Mouse (Mus musculus) pancreas, adult 10 weeks (tissue): ENCODE measurements around the gene Olfr1200. TPM values are rescaled to one million over a fixed set of nuclear protein-coding genes. Genes with fewer than 3 reads are reported as not detected.

Experiments used
- polyA plus RNA-seq: library from polyadenylated mRNA; stranded (reverse); fragments of 350-450 nt; fragmentation: Illumina TruSeq; extraction: RNeasy Lipid Tissue Mini Kit (QIAGEN cat#74804); gene quantifications from one replicate; pipeline ENCODE4 v1.2.3, GENCODE M21; 2015; ENCODE audit warnings: low read depth, low replicate concordance; ENCODE audit not compliant: insufficient read depth

Gene Olfr1200
- polyA plus RNA-seq = not detected

DNA sequence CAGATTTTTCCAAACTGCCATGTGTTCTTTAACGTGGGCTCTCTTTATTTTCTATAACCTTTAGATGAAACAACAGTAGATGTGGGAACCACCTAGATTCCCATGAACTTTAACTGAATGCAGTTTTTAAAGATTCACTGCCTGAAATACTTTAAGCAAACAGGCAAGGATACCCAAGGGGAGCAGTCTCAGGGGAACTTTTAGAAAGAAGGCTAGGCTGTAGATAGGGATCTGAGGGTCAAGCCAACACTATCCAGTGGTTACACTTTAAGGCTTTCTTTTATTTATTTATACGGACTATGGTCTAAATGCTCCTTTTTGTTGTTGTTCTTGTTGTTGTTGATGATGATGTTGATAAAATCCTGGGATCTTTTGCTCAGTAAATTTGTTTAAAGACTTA is at the start of gene Olfr1200:
Gene Olfr1200 (minus strand): TSS at position 101 of the 400 bp plus-strand sequence.

DNA sequence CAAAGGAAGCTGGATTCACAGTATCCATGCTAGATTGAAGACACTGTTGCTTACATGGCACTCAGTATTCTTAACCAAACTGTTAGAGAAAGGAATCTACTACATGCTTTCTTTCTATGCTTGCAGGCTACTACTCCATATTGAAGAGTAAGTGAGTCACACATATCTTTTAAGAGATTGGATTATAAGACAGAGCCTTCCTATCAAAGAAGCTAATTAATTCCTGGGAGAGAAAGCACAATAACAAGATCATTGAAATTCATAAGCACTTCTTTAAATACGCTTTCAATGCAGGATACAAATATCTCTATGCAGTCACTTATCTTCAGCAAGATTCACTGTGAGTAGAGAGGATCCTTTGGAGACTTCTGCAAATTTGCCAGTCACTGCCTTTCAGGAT is 43.9 kb upstream of the Olfr1200 start, which contains the start of gene Olfr1202:
Gene Olfr1202 (plus strand): TSS at position 301 of the 400 bp plus-strand sequence.

GRCm38 (mm10) chr2:88792736-88793135 is 22.4 kb upstream of the Olfr1200 start, which contains the start of gene Olfr1201:
Gene Olfr1201 (plus strand): TSS chr2:88793036.

GRCm38 (mm10) chr2:88760369-88760768 is 9.9 kb downstream of the Olfr1200 start, which contains the start of gene Olfr1199:
Gene Olfr1199 (minus strand): TSS chr2:88760469.

GRCm38 (mm10) chr2:88751270-88751669 is 19.0 kb downstream of the Olfr1200 start, which contains the start of gene Olfr1198:
Gene Olfr1198 (minus strand): TSS chr2:88751370.

DNA sequence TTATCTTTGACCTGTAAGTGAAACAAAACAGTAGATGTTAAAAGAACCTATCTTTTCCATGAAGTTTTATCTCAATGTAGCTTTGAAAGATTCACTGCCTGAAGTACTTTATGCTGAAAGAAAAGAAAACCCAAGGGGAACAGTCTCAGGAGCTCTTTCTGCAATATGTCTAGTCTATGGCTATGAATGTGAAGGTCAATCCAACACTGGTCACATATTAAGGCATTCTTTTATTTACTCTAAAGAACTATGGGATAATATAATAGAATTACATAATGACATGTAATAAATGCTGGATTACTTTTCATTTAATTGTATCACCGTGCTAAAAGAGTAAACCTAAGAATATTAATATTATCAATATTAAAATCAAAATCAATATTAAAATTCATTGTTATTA is 38.0 kb downstream of the Olfr1200 start, which contains the start of gene Olfr1197:
Gene Olfr1197 (minus strand): TSS at position 101 of the 400 bp plus-strand sequence.

Other genes starting within 250 kb of the Olfr1200 start
- not detected for gene Olfr1188, start 213.6 kb downstream of the Olfr1200 start, polyA plus RNA-seq
- not detected for gene Olfr1189, start 184.0 kb downstream of the Olfr1200 start, polyA plus RNA-seq
- gene Olfr1191-ps1, start 129.9 kb downstream of the Olfr1200 start, polyA plus RNA-seq = not detected
- gene Olfr1192-ps1, start 122.0 kb downstream of the Olfr1200 start, polyA plus RNA-seq = not detected
- gene Olfr1193, start 94.9 kb downstream of the Olfr1200 start, polyA plus RNA-seq = not detected
- gene Olfr1195, start 81.3 kb downstream of the Olfr1200 start, polyA plus RNA-seq = not detected
- gene Olfr1196, start 65.9 kb downstream of the Olfr1200 start, polyA plus RNA-seq = not detected
- not detected for gene Olfr1197, start 38.1 kb downstream of the Olfr1200 start, polyA plus RNA-seq
- not detected for gene Olfr1198, start 19.1 kb downstream of the Olfr1200 start, polyA plus RNA-seq
- not detected for gene Olfr1199, start 10.0 kb downstream of the Olfr1200 start, polyA plus RNA-seq
- not detected for gene Olfr1201, start 22.5 kb upstream of the Olfr1200 start, polyA plus RNA-seq
- gene Olfr1202, start 44.0 kb upstream of the Olfr1200 start, polyA plus RNA-seq = not detected
- not detected for gene Olfr1205, start 59.2 kb upstream of the Olfr1200 start, polyA plus RNA-seq
- gene Olfr1204, start 78.8 kb upstream of the Olfr1200 start, polyA plus RNA-seq = not detected
- gene Olfr1206, start 92.7 kb upstream of the Olfr1200 start, polyA plus RNA-seq = not detected
- gene Olfr1208, start 131.8 kb upstream of the Olfr1200 start, polyA plus RNA-seq = not detected
- not detected for gene Olfr1209, start 144.7 kb upstream of the Olfr1200 start, polyA plus RNA-seq
- not detected for gene Olfr1211, start 167.6 kb upstream of the Olfr1200 start, polyA plus RNA-seq
- gene Olfr1212, start 183.5 kb upstream of the Olfr1200 start, polyA plus RNA-seq = not detected
- not detected for gene Gm13762, start 209.8 kb upstream of the Olfr1200 start, polyA plus RNA-seq
- not detected for gene Olfr1214, start 222.2 kb upstream of the Olfr1200 start, polyA plus RNA-seq
- gene Olfr1215, start 236.5 kb upstream of the Olfr1200 start, polyA plus RNA-seq = not detected
- not detected for gene Olfr1216, start 247.9 kb upstream of the Olfr1200 start, polyA plus RNA-seq